Mouse (Mus musculus) thymus, adult 18-20 months (tissue): Measurements from ENCODE around the gene Vmn1r10.

ENCODE experiments used
- DNase-seq, 2 experiments: peaks; one replicate each; pipeline ENCODE4 v3.0.0; 2022; ENCODE audit warnings: mixed read lengths in 2 of 2

The Vmn1r10 gene

GRCm38 (mm10) chr6:57109154-57109553, at the start of gene Vmn1r10:
Vmn1r10 (plus strand) TSS chr6:57109454.
- DNase-seq: no peak

GRCm38 (mm10) chr6:57063730-57064129, 45.5 kb upstream of the Vmn1r10 start:
- no peak for DNase-seq

GRCm38 (mm10) chr6:57066487-57066886, 42.8 kb upstream of the Vmn1r10 start, which contains the start of gene Vmn1r9:
Vmn1r9 (plus strand) TSS chr6:57066787.
- no peak for DNase-seq

GRCm38 (mm10) chr6:57106358-57106757, 2.9 kb upstream of the Vmn1r10 start:
- DNase-seq: no peak

- no peak for DNase-seq
Measured at GRCm38 (mm10) chr6:57133155-57133554, 23.9 kb downstream of the Vmn1r10 start, which contains the start of gene Vmn1r11. Vmn1r11 (plus strand) TSS chr6:57133455.

- DNase-seq: no peak
Measured at GRCm38 (mm10) chr6:57156619-57157018, 47.4 kb downstream of the Vmn1r10 start, which contains the start of gene Vmn1r12. Vmn1r12 (plus strand) TSS chr6:57156919.
